Mouse (Mus musculus) lung, postnatal 25 days (tissue): ENCODE data around the gene Lmod3.

Source experiments
- DNase-seq: peaks from one replicate; pipeline ENCODE4 v3.0.0; 2022; ENCODE audit warnings: low spot score

Lmod3 gene

DNA sequence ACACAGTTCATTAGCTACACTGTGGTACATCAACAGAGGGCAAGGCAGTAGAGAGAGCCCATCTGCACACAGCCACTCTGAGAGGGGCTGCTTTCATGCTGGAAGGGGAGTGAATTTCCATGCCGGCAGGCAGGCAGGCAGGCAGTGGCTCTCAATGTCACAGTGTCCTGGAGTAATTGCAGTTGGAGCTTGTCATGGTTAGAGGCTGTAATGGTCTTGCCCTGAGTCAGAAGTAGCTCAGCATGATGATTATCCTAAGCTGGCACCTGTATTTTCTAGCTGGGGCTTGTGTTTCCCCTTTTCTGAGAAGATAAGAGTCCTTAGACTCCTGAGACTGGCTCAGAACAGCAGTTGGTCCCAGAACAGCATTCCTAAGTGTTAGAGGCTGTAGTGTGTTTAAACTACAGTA is 26.5 kb downstream of the Lmod3 start:
- no peak for DNase-seq

DNA sequence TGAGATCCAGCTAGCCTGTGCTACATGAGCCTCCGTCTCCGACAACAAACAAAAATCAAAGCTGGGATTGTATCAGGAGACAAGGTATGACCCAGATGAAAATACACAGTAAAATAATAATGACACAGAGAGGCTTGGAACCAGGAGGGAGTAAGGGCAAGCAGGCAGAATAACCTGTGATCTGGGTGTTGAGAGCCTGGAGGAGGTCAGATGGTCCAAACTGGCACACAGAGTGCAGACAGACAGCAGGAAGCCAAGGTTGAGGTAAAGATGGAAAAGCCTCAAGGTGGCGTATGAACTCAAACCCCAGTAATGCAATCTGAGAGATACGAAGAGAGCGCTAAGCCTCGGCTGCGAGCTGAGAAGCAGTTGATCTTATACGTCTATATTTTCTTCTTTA is 28.1 kb downstream of the Lmod3 start:
- DNase-seq, result no peak

DNA sequence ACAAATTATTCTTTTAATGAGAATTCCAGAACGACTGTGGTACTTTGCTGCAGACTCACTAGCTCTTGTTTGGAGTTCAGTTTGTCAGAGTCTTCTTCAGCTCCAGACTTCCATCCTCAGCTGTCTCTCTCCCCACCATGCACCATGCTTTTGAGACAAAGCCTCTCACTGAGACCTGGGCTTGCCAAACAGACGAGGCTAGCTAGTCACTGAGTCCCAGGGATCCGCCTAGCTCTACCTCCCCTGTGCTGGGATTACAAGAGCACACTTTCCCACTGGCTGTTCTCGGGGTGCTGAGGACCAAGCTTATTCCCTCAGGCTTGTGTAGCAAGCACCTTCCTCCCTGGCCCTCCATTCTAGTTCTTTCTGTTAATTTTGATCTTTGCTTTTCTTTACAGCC is 29.0 kb downstream of the Lmod3 start:
- no peak for DNase-seq

DNA sequence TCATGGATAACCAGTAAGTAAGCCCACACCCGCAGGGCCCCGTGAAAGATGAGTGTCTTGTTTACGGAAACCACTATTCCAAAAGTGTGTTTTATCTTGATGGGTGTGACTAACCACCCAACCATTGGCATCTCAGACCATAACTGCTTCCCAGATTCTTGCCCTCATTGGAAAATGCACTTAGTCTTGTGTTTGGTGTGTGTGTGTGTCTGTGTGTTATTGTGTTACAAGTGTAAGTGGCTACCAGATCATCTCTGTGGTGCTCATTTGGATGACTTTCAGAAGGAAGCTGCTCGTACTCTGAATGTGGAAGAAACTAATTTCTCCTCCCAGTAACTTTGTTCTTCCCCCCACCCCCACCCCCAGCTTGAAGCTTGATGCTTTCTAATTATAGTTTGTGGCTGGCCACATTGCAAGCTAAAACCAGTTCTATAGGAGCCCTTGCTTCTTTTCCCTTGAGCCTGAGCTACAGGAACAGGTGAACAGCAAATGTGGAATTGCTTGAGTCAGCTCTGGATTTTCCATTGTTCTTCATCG is 29.6 kb downstream of the Lmod3 start:
- DNase-seq, result no peak

DNA sequence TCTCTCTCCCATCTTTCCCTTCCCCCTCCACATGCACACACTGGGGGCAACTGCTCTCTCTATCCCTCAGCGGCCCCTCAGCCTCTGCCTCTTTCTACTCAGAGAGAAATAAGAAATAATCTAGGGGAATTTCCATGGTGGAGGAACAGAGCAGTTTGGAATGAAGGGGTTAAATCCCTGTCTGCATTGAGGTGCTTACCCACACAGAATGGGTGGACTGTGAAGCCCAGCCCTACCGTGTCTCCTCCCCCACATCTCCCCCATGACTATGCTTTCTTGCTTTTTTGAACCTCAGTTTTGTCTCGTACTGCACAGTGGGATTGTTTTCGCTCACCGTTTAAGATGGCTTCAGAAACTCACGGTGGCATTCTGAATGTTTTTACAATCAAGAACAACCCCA is 30.2 kb downstream of the Lmod3 start:
- DNase-seq, result no peak

DNA sequence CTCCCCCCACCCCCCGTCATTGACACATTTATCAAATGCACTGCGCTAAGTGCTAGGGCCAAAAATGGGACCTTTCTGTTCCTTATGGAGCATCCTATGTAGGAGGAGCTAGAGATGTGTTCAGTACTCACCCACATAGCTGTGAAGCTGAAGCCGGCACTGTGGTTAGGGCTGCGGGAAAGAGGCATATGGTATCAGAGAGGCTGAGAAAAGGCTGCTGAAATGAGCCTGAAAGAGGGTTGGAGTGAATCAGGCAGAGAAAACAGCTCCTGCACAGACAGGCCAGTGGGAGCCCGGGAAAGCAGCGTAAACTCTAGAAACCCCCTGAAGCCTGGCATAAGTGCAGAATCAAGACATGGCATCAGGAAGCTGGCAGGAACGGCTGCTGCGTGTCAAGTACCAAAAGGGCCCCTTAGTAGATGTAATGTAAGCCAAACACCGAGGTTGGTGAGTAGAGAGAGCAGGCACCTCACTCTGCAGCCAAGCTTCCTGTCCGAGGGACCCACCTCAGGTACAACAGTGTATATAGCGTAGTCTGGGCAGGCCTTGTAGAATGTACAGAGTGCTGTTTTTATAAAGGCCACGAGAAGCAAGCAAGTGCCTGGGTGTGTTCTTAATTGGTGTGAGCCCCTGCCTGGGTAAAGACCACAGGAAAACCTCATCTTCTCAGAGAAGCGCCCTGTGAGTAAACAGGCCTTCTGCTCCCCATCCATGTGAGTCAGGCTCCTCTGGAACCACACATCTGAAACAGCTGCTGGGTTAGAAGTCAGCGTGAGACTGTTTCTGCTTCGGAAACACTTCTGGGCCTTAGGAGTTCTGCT is 31.1 kb downstream of the Lmod3 start:
- peak; percentile 20 for DNase-seq

DNA sequence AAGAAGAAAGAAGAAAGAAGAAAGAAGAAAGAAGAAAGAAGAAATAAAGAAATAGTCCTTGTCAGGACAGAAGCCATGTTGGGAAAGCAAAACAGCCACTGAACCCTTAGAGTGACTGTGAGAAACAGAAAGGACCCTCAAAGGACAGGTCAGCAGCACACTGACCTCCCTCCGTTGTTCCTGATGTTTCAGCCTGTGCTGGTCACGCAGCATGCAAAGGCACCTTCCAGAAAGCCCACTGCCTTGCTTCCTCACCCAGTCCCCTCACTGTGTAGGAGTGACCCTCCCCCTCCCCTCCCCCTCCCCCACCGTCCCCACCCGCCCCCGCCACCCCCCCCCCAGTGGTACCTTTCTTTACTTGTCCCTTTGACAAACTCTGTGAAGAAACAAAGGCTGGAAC is 31.9 kb downstream of the Lmod3 start:
- DNase-seq, result no peak

DNA sequence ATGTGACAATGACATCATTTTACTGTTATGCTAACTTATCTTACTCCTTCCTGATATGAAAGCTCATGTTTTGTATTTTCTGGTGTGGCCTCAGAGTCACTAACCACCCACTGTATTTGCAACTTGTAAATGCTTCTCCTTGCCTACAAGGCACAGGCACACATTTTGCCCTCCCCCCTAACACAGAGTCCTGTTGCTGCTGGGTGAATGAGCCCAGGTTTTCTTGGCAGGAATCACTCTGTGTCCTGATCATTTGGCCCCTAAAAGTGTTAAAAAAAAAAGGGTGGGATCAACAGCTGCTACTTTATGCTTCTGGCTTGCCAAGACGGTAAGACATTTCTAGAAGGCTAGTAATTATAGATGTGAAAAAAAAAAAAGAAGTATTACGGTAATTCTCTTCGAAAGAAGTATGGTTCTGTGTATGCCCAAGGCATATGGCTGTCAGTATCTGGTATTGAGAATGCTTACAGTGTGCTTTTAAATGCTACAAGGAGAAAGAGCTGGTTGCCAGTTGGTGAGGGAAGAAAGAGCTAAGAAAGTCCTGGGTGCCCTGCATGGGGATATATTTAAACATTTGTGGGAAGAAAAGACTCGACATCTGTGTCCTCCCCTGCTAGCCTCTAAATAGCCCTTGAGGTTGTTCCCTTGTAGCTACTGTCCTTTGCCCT is 36.3 kb downstream of the Lmod3 start:
- no peak for DNase-seq

DNA sequence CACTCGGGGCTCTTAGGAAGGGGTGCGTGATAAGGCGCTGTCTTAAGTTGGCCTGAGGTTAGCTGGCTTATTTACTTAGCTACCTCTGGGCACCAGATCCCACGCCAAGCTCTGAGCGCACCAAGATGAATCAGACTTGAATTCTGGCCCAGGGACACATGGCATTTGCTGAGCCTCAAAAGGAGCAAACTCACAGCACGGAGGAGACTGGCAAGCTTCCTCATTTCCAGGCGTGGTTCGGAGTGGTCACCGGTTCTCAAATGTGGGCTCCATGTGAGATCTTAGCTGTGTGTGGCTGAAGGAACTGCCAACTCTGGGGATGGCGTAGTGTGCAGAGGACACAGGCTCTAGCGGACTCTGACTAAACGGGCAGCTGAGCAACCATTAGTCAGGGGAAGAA is 40.6 kb downstream of the Lmod3 start:
- DNase-seq, result peak; percentile 56

DNA sequence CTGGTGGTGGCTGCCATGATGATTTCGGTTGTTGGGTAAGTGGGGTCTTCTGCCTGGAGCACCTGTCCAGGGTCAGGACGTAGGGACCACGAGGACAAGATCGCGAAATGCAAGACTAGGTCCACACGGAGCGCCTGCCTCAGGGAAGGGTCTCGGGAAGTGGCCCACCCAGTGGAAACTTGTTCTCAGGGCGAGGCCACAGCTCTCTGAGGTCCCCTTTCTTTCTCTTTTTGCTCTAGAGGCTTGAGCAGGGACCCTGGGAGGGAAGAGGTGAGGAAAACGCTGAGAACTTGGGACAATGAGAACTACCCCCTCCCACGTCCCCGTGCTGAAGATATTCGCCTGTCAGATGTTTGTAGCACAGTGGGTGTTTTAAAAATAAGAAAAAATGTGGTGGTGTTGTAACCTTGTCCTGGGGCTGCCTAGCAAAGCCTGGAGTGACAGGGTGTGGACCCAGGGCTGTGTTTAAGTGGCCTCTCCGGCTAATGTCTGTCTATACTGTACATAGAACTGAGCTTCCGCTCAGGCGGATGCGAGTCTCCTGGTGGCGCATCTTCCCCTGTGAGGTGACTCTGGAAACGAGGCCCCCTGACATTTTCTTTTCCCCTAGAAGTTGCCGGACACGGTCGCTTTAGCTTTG is 41.5 kb downstream of the Lmod3 start:
- DNase-seq, result peak; percentile 31

DNA sequence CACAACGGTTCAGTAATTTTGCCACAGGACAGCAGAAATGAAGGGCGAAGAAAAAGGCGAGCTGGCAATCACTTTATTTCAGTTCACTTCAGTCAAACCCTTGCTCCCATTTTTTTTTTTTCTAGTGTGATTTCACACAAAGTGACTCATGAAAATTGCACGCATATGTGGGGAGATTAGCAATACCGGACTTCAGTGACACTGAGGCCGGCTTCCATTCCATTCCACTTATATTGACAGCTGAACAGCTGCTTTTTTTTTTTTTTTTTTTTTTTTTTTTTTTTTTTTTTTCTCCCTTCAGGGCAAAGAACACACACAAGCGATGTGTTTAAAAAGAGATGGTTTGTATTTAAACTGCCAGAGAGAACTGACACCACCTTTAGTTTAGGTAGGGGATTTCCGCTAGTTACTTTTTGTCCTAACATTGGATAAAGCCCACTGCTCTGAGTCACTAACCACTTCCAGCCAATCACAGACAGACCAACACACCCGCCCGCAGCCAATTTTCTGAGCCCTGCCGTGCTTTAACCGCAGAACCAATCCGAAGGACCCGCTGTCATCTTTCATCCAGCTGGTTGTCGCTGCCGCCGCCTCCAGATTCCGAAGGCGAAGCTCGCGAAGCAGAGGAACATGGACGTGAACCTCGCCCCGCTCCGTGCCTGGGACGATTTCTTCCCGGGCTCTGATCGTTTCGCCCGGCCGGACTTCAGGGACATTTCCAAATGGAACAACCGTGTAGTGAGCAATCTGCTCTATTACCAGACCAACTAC is 42.2 kb downstream of the Lmod3 start, which contains the start of gene Arl6ip5:
Arl6ip5 (plus strand) TSS at position 499 of the 771 bp plus-strand sequence.
- DNase-seq, result peak; percentile 93

DNA sequence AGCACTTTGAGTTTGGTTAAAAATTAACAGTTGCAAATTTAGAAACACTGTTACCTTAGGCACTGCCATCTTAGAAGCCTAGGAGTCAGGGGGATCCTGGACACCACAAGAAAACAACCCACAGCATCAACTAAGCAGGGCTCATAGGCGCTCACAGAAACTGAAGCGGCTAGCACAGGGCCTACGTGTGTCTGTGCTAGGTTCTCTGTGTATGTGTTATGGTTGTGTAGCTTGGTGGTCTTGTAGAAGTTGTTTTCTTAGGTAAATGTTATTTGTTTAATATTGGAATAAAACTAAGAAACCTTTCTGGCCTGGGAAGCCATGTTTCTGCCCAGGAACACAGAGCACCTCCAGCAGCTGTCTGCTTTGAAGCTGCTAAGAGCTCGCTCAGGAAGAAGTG is 42.8 kb downstream of the Lmod3 start:
- no peak for DNase-seq

DNA sequence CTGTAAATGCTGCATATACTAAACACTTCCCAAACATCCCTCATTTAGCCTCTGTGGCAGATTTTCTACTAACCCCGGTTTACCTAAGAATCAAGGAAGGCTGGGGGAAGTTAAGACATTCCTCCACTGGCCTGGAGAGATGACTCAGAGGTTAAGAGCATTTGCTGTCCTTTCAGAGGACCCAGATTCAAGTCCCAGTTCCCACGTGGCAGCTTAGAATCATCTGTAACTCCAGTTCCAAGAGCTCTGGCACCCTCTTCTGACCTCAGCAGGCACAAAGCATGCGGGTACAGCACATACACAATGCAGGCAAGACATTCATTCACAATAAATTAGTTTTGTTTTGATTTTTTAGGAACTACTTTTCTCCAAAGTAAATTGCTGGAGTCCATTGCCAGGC is 43.4 kb downstream of the Lmod3 start:
- no peak for DNase-seq

DNA sequence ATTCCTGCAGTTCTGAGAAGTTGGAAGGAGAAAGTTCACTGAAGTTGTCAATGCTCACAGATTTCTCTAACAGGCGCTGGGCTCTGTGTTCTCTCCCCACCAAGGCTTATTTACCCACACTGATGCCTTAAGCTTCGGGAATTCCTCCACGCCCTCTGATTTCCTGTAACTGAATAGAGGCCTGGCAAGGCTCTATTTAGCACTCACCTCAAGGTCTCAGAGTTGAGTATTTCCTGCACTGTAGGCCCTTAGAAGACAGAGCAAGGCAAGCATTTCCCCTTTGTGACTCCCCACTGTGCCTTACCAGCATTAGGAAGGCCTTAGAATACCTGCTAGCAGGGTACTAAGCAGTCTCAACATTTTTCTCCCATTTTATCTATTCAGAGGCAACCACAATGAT is 44.2 kb downstream of the Lmod3 start:
- DNase-seq, result peak; percentile 55

DNA sequence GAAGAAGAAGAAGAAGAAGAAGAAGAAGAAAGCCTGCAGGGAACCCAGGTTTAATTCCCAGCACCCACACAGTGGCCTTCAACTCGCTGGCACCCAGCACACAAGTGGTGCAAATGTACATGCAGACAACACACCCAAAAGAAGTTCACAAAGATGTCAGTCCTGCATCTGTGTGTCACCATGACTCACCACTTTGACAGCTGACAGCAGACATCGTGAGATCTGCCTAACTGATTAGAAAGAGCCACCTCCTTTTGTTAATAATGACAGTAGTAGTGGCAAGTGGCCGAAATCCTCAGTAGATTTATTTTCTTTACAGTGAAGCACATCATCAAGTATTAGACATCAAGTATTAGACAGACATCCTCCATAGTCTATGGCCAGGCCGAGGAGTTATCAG is 45.5 kb downstream of the Lmod3 start:
- no peak for DNase-seq

DNA sequence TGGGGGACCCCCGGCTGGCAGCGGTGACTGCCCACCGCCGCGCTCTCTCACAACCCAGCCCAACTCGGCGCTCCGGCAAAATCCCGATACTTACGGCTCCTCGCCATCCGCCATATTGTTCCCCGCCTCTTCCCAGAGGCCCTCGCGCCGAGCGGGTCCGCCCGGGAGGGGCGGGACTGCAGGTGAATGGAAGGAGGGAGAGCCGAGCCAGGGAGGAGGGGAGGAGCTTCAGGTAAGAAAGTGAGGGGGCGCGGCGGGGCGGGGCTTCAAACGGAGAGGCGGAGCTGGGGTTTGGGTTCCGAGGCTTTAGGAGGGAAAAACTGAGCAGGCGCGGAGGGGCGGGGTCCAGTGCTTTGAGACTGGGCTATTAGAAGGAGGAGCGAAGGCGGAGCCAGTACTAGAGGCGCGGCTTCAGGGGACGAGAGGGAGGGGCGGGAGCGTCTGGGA is 47.1 kb downstream of the Lmod3 start, which contains the start of gene Uba3:
Uba3 (minus strand) TSS at position 209 of the 447 bp plus-strand sequence.
- peak; percentile 99 for DNase-seq

DNA sequence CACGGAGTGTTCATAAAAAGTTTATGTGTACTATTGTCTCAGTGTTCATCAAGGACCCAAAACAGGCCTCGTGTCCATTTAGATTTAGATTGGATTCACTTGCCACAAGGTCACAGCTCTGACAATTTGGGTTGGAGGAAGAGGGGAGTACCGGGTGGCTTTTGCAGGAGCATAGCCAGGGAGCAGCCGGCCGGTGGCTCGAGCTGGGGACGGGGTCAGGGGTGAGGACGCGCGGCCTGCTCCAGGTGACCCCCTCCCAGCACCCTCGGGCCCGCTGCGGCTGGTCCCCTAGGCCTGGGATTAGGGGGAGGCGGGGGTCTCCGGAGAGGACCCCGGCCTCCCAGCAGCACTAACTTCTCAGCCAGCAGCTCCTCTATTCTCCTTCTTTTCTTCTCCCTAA is 47.6 kb downstream of the Lmod3 start:
- DNase-seq, result no peak

DNA sequence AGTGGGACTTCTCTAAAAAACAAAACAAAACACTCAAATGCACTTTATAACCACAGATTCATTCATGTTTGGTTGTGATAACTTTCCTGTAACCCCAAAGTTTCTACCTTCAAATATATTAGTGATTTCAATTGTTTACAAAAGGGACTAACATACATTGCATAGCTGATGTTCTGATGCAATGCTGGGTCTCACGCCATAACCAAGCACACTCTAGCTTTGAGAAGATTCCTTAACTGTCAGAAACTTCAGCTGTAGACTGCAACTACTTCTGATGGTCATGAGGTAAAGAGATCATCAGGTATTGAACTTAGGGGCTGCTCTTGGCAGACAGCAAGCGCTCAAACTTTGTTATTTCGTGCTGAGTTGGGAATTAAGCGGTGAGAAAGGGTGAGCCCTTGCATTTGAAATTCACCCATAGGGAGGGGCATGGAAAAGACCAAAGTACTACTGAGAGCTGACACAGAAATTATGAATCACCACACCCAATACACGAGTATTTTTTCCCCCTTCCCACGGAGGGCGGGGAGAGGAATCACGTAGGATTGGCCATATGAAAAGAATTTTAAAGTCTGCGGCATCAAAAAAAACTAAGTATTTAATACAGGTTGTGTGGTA is 48.2 kb downstream of the Lmod3 start:
- DNase-seq, result no peak

DNA sequence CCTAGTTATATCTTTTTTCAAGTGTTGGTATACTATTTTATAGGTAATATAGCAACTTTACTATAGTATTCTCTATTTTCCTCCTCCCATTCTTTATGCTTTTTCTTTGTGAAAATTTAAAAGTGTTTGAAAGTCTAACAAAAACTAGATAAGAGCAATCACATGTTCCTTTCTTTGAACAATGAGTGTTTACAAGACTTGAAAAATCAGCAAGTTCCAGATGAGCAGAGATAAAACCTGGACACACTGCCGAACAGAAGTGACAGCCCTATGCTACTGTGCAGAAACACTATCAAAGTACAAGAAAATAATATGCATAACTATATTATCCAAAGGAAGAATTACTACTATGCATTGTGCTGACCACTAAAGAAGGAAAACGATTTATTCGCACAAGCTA is 50.1 kb downstream of the Lmod3 start:
- no peak for DNase-seq

DNA sequence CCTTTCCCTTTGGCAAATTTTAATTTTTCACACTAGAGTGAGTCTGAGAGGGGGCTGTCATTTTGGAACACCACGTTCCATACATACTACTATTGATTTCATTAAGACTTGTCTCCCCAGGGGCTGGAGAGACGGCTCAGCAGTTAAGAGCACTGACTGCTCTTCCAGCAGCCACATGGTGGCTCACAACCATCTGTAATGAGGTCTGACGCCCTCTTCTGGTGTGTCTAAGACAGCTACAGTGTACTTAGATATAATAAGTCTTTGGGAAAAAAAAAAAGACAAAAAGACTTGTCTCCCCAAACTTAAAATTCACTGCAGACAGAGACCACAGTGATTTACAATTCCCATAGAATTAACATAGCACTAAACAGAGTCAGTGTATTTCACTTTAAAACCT is 52.1 kb downstream of the Lmod3 start:
- DNase-seq, result no peak
